ENCODE assay signal across 8 mouse cellular contexts in genomic region chr3:82144725-82145125, GRCm38 (mm10). TPM values are rescaled to one million over a fixed set of nuclear protein-coding genes. Genes with fewer than 3 reads are reported as not detected.
DNase-seq lines count a peak whose midpoint lies in the region; ATAC-seq and TF ChIP-seq lines count a peak whose summit lies in the region.

No protein-coding gene starts in this region.

- no peaks in the 10 kb centered on the region for H3K9me3 ChIP-seq in lung, embryonic 15.5 days
- H3K9me3 ChIP-seq in hindbrain, embryonic 10.5 days = no peaks in the 10 kb centered on the region
- no peaks in the 10 kb centered on the region for H3K9me3 ChIP-seq in liver, postnatal 0 days (ENCODE audit: low read length)
- H3K9me3 ChIP-seq in stomach, embryonic 16.5 days (replicated peaks; ENCODE audit: control insufficient read depth, low read length) = no peaks in the 10 kb centered on the region

- DNase-seq in adrenal gland, adult (ENCODE audit: inconsistent age in 2 of 2, low spot score in 1 of 2) = peak; percentile 4 to 23
- DNase-seq in adrenal gland, postnatal 10 days = no peak
- DNase-seq in lung, postnatal 36 days = no peak
- DNase-seq in hindbrain, embryonic 10.5 days (ENCODE audit: low spot score) = peak; percentile 18
- DNase-seq in liver, postnatal 0 days = no peak
- no peak for DNase-seq in yolk sac, embryonic 10.5 days (ENCODE audit: low spot score)

- peak overlapping the region; percentile 60 for H3K9ac ChIP-seq in lung, embryonic 15.5 days
- H3K9ac ChIP-seq in liver, postnatal 0 days (replicated peaks) = peak overlapping the region; percentile 44
- peak overlapping the region; percentile 84 for H3K9ac ChIP-seq in stomach, embryonic 16.5 days (ENCODE audit: low read length)

- H3K36me3 ChIP-seq in lung, embryonic 15.5 days = no peaks in the 10 kb centered on the region
- no peaks in the 10 kb centered on the region for H3K36me3 ChIP-seq in hindbrain, embryonic 10.5 days
- no peaks in the 10 kb centered on the region for H3K36me3 ChIP-seq in liver, postnatal 0 days (replicated peaks; ENCODE audit: insufficient read depth, low read length)
- no peaks in the 10 kb centered on the region for H3K36me3 ChIP-seq in stomach, embryonic 16.5 days (ENCODE audit: control insufficient read depth, insufficient read depth, low read length)

- no peaks in the 10 kb centered on the region for H3K27me3 ChIP-seq in lung, embryonic 15.5 days
- H3K27me3 ChIP-seq in hindbrain, embryonic 10.5 days (ENCODE audit: insufficient read depth, poor library complexity, severe bottlenecking) = peaks cover 14% of the 10 kb centered on the region; the same call in 1 of the 2 replicates
- H3K27me3 ChIP-seq in liver, postnatal 0 days (ENCODE audit: insufficient read depth, low read length) = 0 out of 2 replicates have a peak, but pooled peaks cover 3% of the 10 kb centered on the region
- no peaks in the 10 kb centered on the region for H3K27me3 ChIP-seq in stomach, embryonic 16.5 days (ENCODE audit: control insufficient read depth, insufficient read depth, low read length)

- H3K4me1 ChIP-seq in lung, embryonic 15.5 days = peaks cover 12% of the 10 kb centered on the region; the same call in 1 of the 2 replicates
- H3K4me1 ChIP-seq in hindbrain, embryonic 10.5 days (replicated peaks) = peaks cover 14% of the 10 kb centered on the region
- no peaks in the 10 kb centered on the region for H3K4me1 ChIP-seq in liver, postnatal 0 days (ENCODE audit: insufficient read depth)
- H3K4me1 ChIP-seq in stomach, embryonic 16.5 days (ENCODE audit: control insufficient read depth, insufficient read depth, low read length) = no peaks in the 10 kb centered on the region; the same call in 1 of the 2 replicates

- WGBS in lung, embryonic 15.5 days = 11% methylated on average over 14 of the region's 14 CpGs
- 6% methylated on average over 14 of the region's 14 CpGs for WGBS in hindbrain, embryonic 10.5 days
- WGBS in liver, postnatal 0 days (ENCODE audit: insufficient replicate concordance) = 12% methylated on average over 14 of the region's 14 CpGs
- WGBS in stomach, embryonic 16.5 days = 11% methylated on average over 14 of the region's 14 CpGs

- peak overlapping the region; percentile 90 for H3K4me2 ChIP-seq in lung, embryonic 15.5 days
- peak overlapping the region; percentile 55 for H3K4me2 ChIP-seq in liver, postnatal 0 days (ENCODE audit: low read depth, low read length)
- H3K4me2 ChIP-seq in stomach, embryonic 16.5 days (ENCODE audit: low read depth, low read length) = peak overlapping the region; percentile 65

- peak; percentile 17 for ATAC-seq in lung, embryonic 15.5 days (ENCODE audit: borderline replicate concordance, extremely low read depth, low FRiP score, low TSS enrichment)
- ATAC-seq in liver, postnatal 0 days = no peak
- peak; percentile 16; the same call in 1 of the 2 replicates for ATAC-seq in stomach, embryonic 16.5 days (ENCODE audit: insufficient read depth, low FRiP score)

- no peak for TF ChIP-seq EP300 in liver, postnatal 0 days (IDR thresholded peaks at IDR 0.05; ENCODE audit: low read depth)

- peak overlapping the region; percentile 68 for H3K4me3 ChIP-seq in lung, embryonic 15.5 days
- peak overlapping the region; percentile 62 for H3K4me3 ChIP-seq in hindbrain, embryonic 10.5 days
- H3K4me3 ChIP-seq in liver, postnatal 0 days (ENCODE audit: low read depth, low read length) = peak overlapping the region; percentile 39
- peak overlapping the region; percentile 69 for H3K4me3 ChIP-seq in stomach, embryonic 16.5 days (replicated peaks; ENCODE audit: low read length)

- peak overlapping the region; percentile 75 for H3K27ac ChIP-seq in lung, embryonic 15.5 days
- peak overlapping the region; percentile 73 for H3K27ac ChIP-seq in hindbrain, embryonic 10.5 days
- H3K27ac ChIP-seq in liver, postnatal 0 days (ENCODE audit: low read depth) = peak overlapping the region; percentile 39; the same call in 1 of the 2 replicates
- H3K27ac ChIP-seq in stomach, embryonic 16.5 days (ENCODE audit: low read length) = peak overlapping the region; percentile 70

- no peak for TF ChIP-seq CTCF in liver, postnatal 0 days (IDR thresholded peaks at IDR 0.05; ENCODE audit: low read depth)

RNA-seq across cellular contexts. Expression of gene Gucy1a1, which starts 0.9 kb away (rescaled TPM):
- total RNA-seq in adrenal gland, postnatal 10 days (2021) = 10 to 100 TPM; 41.8 to 47.6 TPM
- 93.8 and 98.8 TPM in 2 replicates for polyA plus RNA-seq in lung, embryonic 15.5 days (2015; fragmentation: Nextera tagmentation; extraction: Ambion mirVana)
- polyA plus RNA-seq in hindbrain, embryonic 10.5 days (2016; fragmentation: Nextera tagmentation; extraction: Ambion mirVana) = 2.2 and 3.2 TPM in 2 replicates
- polyA plus RNA-seq in liver, postnatal 0 days (2015; fragmentation: Nextera tagmentation; extraction: Ambion mirVana) = 6.4 and 8.2 TPM in 2 replicates
- 47.5 and 53.3 TPM in 2 replicates for polyA plus RNA-seq in stomach, embryonic 16.5 days (2015; fragmentation: Nextera tagmentation; extraction: Ambion mirVana)

Comparison
In these comparisons a context has a peak if more than half of its experiments do, and no peak if none do; other contexts are left out.
1. DNase-seq: peak in adrenal gland, adult (2 of 2) and hindbrain, embryonic 10.5 days (single experiment); none in adrenal gland, postnatal 10 days (single experiment), lung, postnatal 36 days (single experiment), liver, postnatal 0 days (single experiment) and yolk sac, embryonic 10.5 days (single experiment).
2. Peak in every context shown above with its lines, with median percentiles within 50 percentile points of each other: H3K27ac ChIP-seq, H3K4me2 ChIP-seq, H3K4me3 ChIP-seq and H3K9ac ChIP-seq.